Mouse (Mus musculus) ES-Bruce4 (cell line): ENCODE measurements at regions not wholly inside any gene's neighbourhood (a gene's known extent, or its start where the extent isn't known, plus 50 kb on each side); places are given as distances from the start of the nearest gene placed in this dataset.

Experiments used
- CTCF ChIP-seq: IDR thresholded peaks from one replicate; pipeline ENCODE4 v1.8.1; 2011; ENCODE audit warnings: low read depth, low read length
- EP300 ChIP-seq: IDR thresholded peaks from 2 replicates; pipeline ENCODE4 v1.6.1; 2011; ENCODE audit warnings: low read depth, low read length; ENCODE audit not compliant: insufficient read depth
- POLR2A ChIP-seq: IDR thresholded peaks from one replicate; pipeline ENCODE4 v1.8.1; 2011; ENCODE audit warnings: low read length; ENCODE audit not compliant: insufficient read depth

DNA sequence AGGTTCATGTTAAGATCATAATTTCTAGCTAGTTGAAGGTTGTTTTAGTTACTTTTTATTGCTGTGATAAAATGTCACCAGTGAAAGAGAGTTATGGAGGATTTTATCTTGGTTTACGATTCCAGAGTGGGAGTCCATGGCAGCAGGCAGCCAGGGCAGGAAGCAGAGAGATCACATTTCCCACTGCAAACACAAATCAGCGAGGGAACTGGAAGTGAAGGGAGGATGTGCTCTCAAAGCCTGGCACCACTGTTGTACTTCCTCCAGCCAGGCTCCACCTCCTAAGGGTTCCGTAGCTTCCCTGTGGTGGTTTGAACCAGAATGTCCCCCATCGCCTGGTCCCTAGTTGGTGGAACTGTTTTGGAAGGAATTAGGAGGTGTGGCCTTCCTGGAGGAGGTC lies 141.9 kb upstream of the Tsc22d1 start:
- no peak for TF ChIP-seq POLR2A
- no peak for TF ChIP-seq CTCF
- TF ChIP-seq EP300, result no peak
